Mouse (Mus musculus) stomach, postnatal 0 days (tissue): Measurements from ENCODE around the gene Dlgap3. TPM values are rescaled to one million over a fixed set of nuclear protein-coding genes. Genes with fewer than 3 reads are reported as not detected.

Experiments used
- ATAC-seq: fragments of 200-750 bp; cut with Nextera tagmentation; 2 replicates; pipeline ENCODE4 v1.8.0; 2017; ENCODE audit not compliant: low FRiP score, low TSS enrichment
- DNase-seq: peaks from one replicate; pipeline ENCODE4 v3.0.0-alpha.2; 2016; ENCODE audit warnings: low spot score
- H3K27ac ChIP-seq: fragments of 300-500 bp; sonication (generic); replicated peaks from 2 replicates; pipeline ENCODE4 v1.5.1; 2014; ENCODE audit warnings: mild to moderate bottlenecking, control low read depth
- H3K27me3 ChIP-seq: fragments of 300-500 bp; sonication (generic); 2 replicates; pipeline ENCODE4 v1.6.1; 2014; ENCODE audit warnings: low read length; ENCODE audit not compliant: control insufficient read depth, insufficient read depth
- H3K36me3 ChIP-seq: fragments of 300-500 bp; sonication (generic); 2 replicates; pipeline ENCODE4 v1.6.1; 2014; ENCODE audit warnings: low read length, mixed read lengths; ENCODE audit not compliant: control insufficient read depth, insufficient read depth
- H3K4me1 ChIP-seq: fragments of 300-500 bp; sonication (generic); replicated peaks from 2 replicates; pipeline ENCODE4 v1.6.1; 2014; ENCODE audit warnings: antibody characterized with exemption; ENCODE audit not compliant: control insufficient read depth, insufficient read depth
- H3K4me2 ChIP-seq: fragments of 300-500 bp; sonication (generic); replicated peaks from 2 replicates; pipeline ENCODE4 v1.6.1; 2014; ENCODE audit warnings: low read depth, mild to moderate bottlenecking, control low read depth, moderate library complexity
- H3K4me3 ChIP-seq: fragments of 300-500 bp; sonication (generic); 2 replicates; pipeline ENCODE4 v1.5.1; 2014; ENCODE audit warnings: low read depth, low read length, control low read depth
- H3K9ac ChIP-seq: fragments of 300-500 bp; sonication (generic); 2 replicates; pipeline ENCODE4 v1.6.1; 2014; ENCODE audit warnings: mild to moderate bottlenecking, low read length, control low read depth, mixed read lengths
- H3K9me3 ChIP-seq: fragments of 300-500 bp; sonication (generic); 2 replicates; pipeline ENCODE4 v1.6.1; 2016; ENCODE audit warnings: low read length; ENCODE audit not compliant: control insufficient read depth
- CTCF ChIP-seq: IDR thresholded peaks from 2 replicates; pipeline ENCODE4 v1.5.1; 2016; ENCODE audit warnings: antibody characterized with exemption, low read depth, mild to moderate bottlenecking, moderate library complexity
- EP300 ChIP-seq: optimal IDR thresholded peaks from 2 replicates; pipeline ENCODE3; 2016; ENCODE audit warnings: antibody characterized with exemption
- WGBS: fragments of 180-500 bp; shearing (Covaris S2); extraction: QIAGEN DNeasy Blood & Tissue Kit; methylation state at CpG from one replicate; pipeline ENCODE4 v1.1.7; 2014; 5-methylcytosine and 5-hydroxymethylcytosine counted together
- polyA plus RNA-seq: library from polyadenylated mRNA; unstranded; fragments of >200 nt; fragmentation: Nextera tagmentation; extraction: Ambion mirVana; gene quantifications from 2 replicates; pipeline ENCODE4 v1.2.1, GENCODE M21; 2015

The Dlgap3 gene
- polyA plus RNA-seq, 1 experiment from 2014 or later = 0.45 TPM

DNA sequence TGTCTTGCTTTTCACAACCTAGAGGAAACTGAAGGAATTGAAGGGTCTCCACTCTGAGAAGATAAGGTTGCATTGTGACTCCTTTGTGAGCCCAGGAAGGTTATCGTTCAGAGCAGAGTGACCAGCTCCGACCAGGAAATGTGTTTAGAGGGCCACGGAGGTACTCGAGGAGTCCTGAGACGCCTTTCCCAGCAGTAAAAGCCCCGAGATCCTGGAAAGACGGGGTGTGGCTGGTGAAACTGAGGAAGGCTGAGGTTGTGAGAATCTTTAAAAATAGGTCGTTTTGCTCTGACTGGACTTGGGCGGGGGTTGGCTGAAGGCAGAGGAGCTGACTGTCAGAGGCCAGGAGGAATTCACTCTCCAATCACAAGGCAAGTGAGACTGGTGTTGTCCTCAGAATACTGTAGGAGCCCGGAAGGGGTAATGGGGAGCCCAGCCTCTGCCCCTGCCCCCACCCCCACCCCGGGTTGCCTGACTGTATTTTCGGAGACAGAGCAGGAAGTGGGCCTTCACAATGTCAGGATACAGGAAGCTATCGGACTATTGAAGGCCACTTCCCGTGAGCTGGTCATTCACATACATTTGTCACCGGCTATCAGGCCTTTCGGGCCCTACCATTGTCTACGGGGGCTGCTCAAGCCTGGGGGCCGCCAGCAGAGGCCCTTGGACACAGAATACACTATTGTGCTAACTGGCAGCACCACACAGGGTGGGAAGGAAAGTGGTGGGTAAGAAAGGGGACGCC is 94.6 kb downstream of the Dlgap3 start:
- Histone ChIP-seq H3K4me3 (no peak overlapping the region), H3K27me3 (no peaks in the 10 kb centered on the region), H3K36me3 (no peaks in the 10 kb centered on the region), H3K9me3 (no peaks in the 10 kb centered on the region), H3K27ac (peak overlapping the region; percentile 13; the same call in 1 of the 2 replicates), H3K4me2 (no peak overlapping the region), H3K4me1 (no peaks in the 10 kb centered on the region), H3K9ac (no peak overlapping the region)
- no peak for ATAC-seq
- no peak for DNase-seq
- 60% methylated on average over 19 of the region's 19 CpGs for WGBS
- no peak for TF ChIP-seq CTCF
- TF ChIP-seq EP300 = no peak

- Histone ChIP-seq H3K9me3 (no peaks in the 10 kb centered on the region), H3K4me1 (no peaks in the 10 kb centered on the region), H3K27me3 (no peaks in the 10 kb centered on the region), H3K27ac (peak overlapping the region; percentile 13; the same call in 1 of the 2 replicates), H3K36me3 (no peaks in the 10 kb centered on the region), H3K4me3 (no peak overlapping the region), H3K9ac (no peak overlapping the region), H3K4me2 (no peak overlapping the region)
- DNase-seq (no peak), ATAC-seq (no peak)
- TF ChIP-seq EP300 (no peak), CTCF (no peak)
- 71% methylated on average over 5 of the region's 5 CpGs for WGBS
Observed at GRCm38 (mm10) chr4:127264183-127264554, 95.2 kb downstream of the Dlgap3 start.

DNA sequence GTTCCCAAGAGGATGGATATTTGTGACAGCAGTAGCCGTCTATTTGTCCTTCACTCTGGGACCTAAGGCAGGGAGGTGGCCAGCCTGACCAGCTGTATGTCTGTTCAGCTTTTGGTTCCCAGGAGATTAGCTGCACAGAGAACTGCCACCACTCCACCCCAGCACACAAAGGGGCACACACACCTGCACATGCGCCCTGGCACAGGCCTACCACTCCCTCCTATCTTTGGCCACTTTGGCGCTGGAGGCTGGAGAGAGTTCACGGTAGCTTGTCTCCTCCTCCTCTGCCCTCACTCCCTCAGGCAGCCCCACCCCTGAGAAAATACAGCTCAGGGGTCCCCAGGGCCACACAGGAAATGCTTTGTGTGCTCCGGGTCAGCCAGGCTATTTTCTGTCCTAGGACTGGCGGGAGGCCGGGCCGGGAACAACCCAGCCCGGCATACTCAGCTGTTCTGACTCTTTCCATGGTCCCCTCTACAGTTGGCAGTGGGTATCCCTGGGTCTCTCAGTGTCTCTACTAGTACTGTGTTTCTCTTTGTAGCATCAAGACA is 109.5 kb downstream of the Dlgap3 start:
- H3K36me3 ChIP-seq = no peaks in the 10 kb centered on the region
- no peak; the same call in 1 of the 2 replicates for ATAC-seq
- no peaks in the 10 kb centered on the region for H3K9me3 ChIP-seq
- no peak overlapping the region for H3K27ac ChIP-seq
- no peak overlapping the region for H3K4me3 ChIP-seq
- TF ChIP-seq CTCF (no peak), EP300 (no peak)
- no peak overlapping the region for H3K9ac ChIP-seq
- H3K4me1 ChIP-seq = no peaks in the 10 kb centered on the region
- DNase-seq = no peak
- no peaks in the 10 kb centered on the region for H3K27me3 ChIP-seq
- 45% methylated on average over 9 of the region's 9 CpGs for WGBS
- H3K4me2 ChIP-seq = no peak overlapping the region

DNA sequence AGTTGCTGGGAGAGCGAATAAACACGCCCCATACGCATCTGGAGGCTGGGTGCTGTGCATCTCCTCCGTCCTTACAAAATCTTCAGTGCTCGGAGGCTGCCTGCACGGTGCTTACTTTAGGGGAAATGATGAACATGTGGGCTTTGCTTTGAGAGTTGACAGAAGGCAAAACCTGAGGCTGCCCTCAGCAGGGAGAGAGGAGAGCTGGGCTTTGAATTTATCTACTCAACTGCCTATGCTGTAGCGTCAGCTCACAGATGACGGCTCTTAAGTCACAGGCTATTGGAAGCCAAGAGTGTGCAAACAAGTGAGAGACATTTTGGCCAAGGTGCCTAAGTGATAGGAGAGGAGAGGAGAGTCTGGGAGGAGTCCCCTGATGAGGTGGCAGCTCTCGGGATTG is 110.2 kb downstream of the Dlgap3 start:
- DNase-seq (no peak), ATAC-seq (no peak)
- TF ChIP-seq CTCF = no peak
- TF ChIP-seq EP300 = no peak
- Histone ChIP-seq H3K9ac (no peak overlapping the region), H3K27me3 (no peaks in the 10 kb centered on the region), H3K4me3 (no peak overlapping the region), H3K4me1 (no peaks in the 10 kb centered on the region), H3K4me2 (no peak overlapping the region), H3K9me3 (no peaks in the 10 kb centered on the region), H3K36me3 (no peaks in the 10 kb centered on the region), H3K27ac (no peak overlapping the region)
- 62% methylated on average over 9 of the region's 9 CpGs for WGBS

Other genes starting within 250 kb of the Dlgap3 start
- 6.7 and 7.1 TPM in 2 replicates for gene Zmym4, start 201.1 kb upstream of the Dlgap3 start, polyA plus RNA-seq
- gene Sfpq, start 147.9 kb upstream of the Dlgap3 start, polyA plus RNA-seq = 41.5 and 42.9 TPM in 2 replicates
- gene Zmym1, start 108.1 kb upstream of the Dlgap3 start, polyA plus RNA-seq = 4.8 and 5.3 TPM in 2 replicates
- 5.1 and 6.6 TPM in 2 replicates for gene Zmym6, start 91.8 kb upstream of the Dlgap3 start, polyA plus RNA-seq
- 14.5 and 16.0 TPM in 2 replicates for gene Tmem35b, start 45.5 kb upstream of the Dlgap3 start, polyA plus RNA-seq
- 37.7 and 41.1 TPM in 2 replicates for gene Smim12, start 74.6 kb downstream of the Dlgap3 start, polyA plus RNA-seq
- 7.3 and 8.0 TPM in 2 replicates for gene Gja4, start 144.8 kb downstream of the Dlgap3 start, polyA plus RNA-seq
- gene Gjb3, start 161.6 kb downstream of the Dlgap3 start, polyA plus RNA-seq = 15.1 and 15.5 TPM in 2 replicates
- gene Gjb4, start 184.9 kb downstream of the Dlgap3 start, polyA plus RNA-seq = 1.7 and 2.0 TPM in 2 replicates
- 3.3 and 3.8 TPM in 2 replicates for gene Gjb5, start 189.0 kb downstream of the Dlgap3 start, polyA plus RNA-seq